Comparison of ENCODE assay signal across 26 mouse cellular contexts in the genomic region with DNA sequence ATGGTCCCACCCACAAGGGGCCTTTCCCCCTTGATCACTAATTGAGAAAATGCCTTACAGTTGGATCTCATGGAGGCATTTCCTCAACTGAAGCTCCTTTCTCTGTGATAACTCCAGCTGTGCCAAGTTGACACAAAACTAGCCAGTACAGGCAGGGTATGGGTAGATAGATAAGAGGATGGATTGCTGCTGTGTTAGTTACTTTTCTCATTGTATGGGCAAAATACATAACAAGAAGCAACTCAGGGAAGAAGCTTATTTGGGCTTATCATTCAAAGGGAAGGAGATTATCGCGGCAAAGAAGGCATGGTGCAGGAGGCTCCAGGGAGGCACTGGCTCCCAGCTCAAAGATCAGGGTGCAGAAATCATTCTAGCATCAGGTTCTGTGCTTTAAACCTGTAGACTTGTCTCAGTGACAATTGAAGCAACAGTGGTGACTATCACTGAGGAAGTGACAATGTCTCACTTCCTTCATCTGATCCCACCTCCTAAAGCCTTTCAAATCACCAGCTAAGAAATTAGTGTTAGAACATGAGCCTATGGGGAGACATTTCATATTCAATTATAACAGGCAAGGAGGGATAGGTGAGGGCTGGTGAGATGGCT.
DNase-seq lines count a peak whose midpoint lies in the region; ATAC-seq and TF ChIP-seq lines count a peak whose summit lies in the region.
"Had no signal": no experiment of that assay in that cellular context is flagged by ENCODE, and none has a peak within 500 bp of the region (broad histone marks: within the 10 kb centered on the region; RNA-seq: fewer than 3 reads in every experiment).

No protein-coding gene starts in this region.

- no peak for TF ChIP-seq CTCF in liver, embryonic 14.5 days (IDR thresholded peaks at IDR 0.05; ENCODE audit: low read depth)
- no peak for TF ChIP-seq CTCF in intestine, postnatal 0 days (IDR thresholded peaks at IDR 0.05; ENCODE audit: low read depth)

- no peaks in the 10 kb centered on the region for H3K36me3 ChIP-seq in liver, embryonic 14.5 days (replicated peaks; ENCODE audit: control insufficient read depth, insufficient read depth, low read depth)
- H3K36me3 ChIP-seq in intestine, postnatal 0 days (ENCODE audit: control insufficient read depth, insufficient read depth): no peaks in the 10 kb centered on the region
- H3K36me3 ChIP-seq: G1E; heart, embryonic 12.5 days; heart, embryonic 15.5 days; hindbrain, embryonic 10.5 days; hindbrain, embryonic 13.5 days had no signal

- H3K9me3 ChIP-seq in liver, embryonic 14.5 days (ENCODE audit: control insufficient read depth, low read length): no peaks in the 10 kb centered on the region
- no peaks in the 10 kb centered on the region for H3K9me3 ChIP-seq in intestine, postnatal 0 days (ENCODE audit: control insufficient read depth)
- H3K9me3 ChIP-seq: G1E; heart, embryonic 12.5 days; heart, embryonic 15.5 days; hindbrain, embryonic 10.5 days; hindbrain, embryonic 13.5 days had no signal

- TF ChIP-seq EP300 in liver, embryonic 14.5 days (IDR thresholded peaks at IDR 0.05; ENCODE audit: low read depth): no peak

- 34% methylated on average over 2 of the region's 2 CpGs for WGBS in liver, embryonic 14.5 days (ENCODE audit: insufficient replicate concordance)
- 73% methylated on average over 2 of the region's 2 CpGs for WGBS in intestine, postnatal 0 days

- H3K27ac ChIP-seq in liver, embryonic 14.5 days: no peak overlapping the region
- H3K27ac ChIP-seq in intestine, postnatal 0 days (ENCODE audit: low read depth, low read length): no peak overlapping the region
- H3K27ac ChIP-seq: gastrocnemius, adult 2 months; heart, embryonic 15.5 days; hindbrain, embryonic 10.5 days; hindbrain, embryonic 13.5 days had no signal

- no peak overlapping the region for H3K4me3 ChIP-seq in liver, embryonic 14.5 days (ENCODE audit: insufficient read depth in 1 of 2, low read depth in 2 of 2, low read length in 2 of 2)
- H3K4me3 ChIP-seq in intestine, postnatal 0 days (ENCODE audit: low read depth, low read length): no peak overlapping the region
- H3K4me3 ChIP-seq: gastrocnemius, adult 2 months; heart, embryonic 12.5 days; heart, embryonic 15.5 days; hindbrain, embryonic 10.5 days; hindbrain, embryonic 13.5 days had no signal

- no peaks in the 10 kb centered on the region for H3K27me3 ChIP-seq in liver, embryonic 14.5 days (ENCODE audit: control insufficient read depth, insufficient read depth, low read length)
- no peaks in the 10 kb centered on the region for H3K27me3 ChIP-seq in intestine, postnatal 0 days (replicated peaks; ENCODE audit: control insufficient read depth, insufficient read depth, low read length)
- H3K27me3 ChIP-seq: heart, embryonic 12.5 days; heart, embryonic 15.5 days; hindbrain, embryonic 13.5 days; Patski had no signal

- no peak overlapping the region for H3K9ac ChIP-seq in liver, embryonic 14.5 days (replicated peaks)
- H3K9ac ChIP-seq in intestine, postnatal 0 days (ENCODE audit: low read depth, low read length): no peak overlapping the region
- H3K9ac ChIP-seq: forebrain, postnatal 0 days; heart, embryonic 12.5 days; heart, embryonic 15.5 days; hindbrain, embryonic 13.5 days had no signal

- ATAC-seq in liver, embryonic 14.5 days (ENCODE audit: insufficient read depth): peak; percentile 40; the same call in 1 of the 2 replicates
- ATAC-seq in common myeloid progenitor, adult 5-6 weeks (replicated peaks; ENCODE audit: low read depth, poor library complexity, severe bottlenecking): peak; percentile 43; the same call in 1 of the 2 replicates
- peak; percentile 57 for ATAC-seq in megakaryocyte, adult 5-6 weeks (ENCODE audit: poor library complexity, severe bottlenecking)
- no peak for ATAC-seq in intestine, postnatal 0 days
- ATAC-seq: forebrain, embryonic 14.5 days; forebrain, postnatal 0 days; hindbrain, embryonic 16.5 days; Patski had no signal

- no peak overlapping the region for H3K4me2 ChIP-seq in liver, embryonic 14.5 days (ENCODE audit: low read depth)
- no peak overlapping the region for H3K4me2 ChIP-seq in intestine, postnatal 0 days (replicated peaks; ENCODE audit: low read depth)
- H3K4me2 ChIP-seq: heart, embryonic 12.5 days; heart, embryonic 15.5 days; hindbrain, embryonic 13.5 days had no signal

- 0 out of 4 replicates have a peak, but pooled peaks cover 0 to 5% of the 10 kb centered on the region in 2 experiments for H3K4me1 ChIP-seq in liver, embryonic 14.5 days (replicated peaks; ENCODE audit: control insufficient read depth in 2 of 2, insufficient read depth in 2 of 2, low read length in 1 of 2)
- 0 out of 2 replicates have a peak, but pooled peaks cover 3% of the 10 kb centered on the region for H3K4me1 ChIP-seq in intestine, postnatal 0 days (replicated peaks; ENCODE audit: control insufficient read depth, insufficient read depth, low read length)

- no peak for DNase-seq in liver, embryonic 14.5 days (ENCODE audit: low read depth in 3 of 3, low spot score in 3 of 3)
- DNase-seq in liver: no peak
- DNase-seq in cerebellum, adult 8-10 months: no peak
- DNase-seq: adrenal gland, postnatal 10 days; adrenal gland, postnatal 36 days; B cell, adult 2 months; cerebellum, adult 18-20 months; cerebellum, adult 9-11 months; cerebellum, postnatal 36 days; forebrain, postnatal 0 days; gastrocnemius, adult 2 months; gastrocnemius, postnatal 14 days; heart, adult 18-20 months; heart, postnatal 10 days; heart, postnatal 36 days had no signal
